Mouse (Mus musculus) bone marrow macrophage, adult 2 months (primary cell): ENCODE data around the gene Ruvbl2.
A peak's percentile ranks its signal among the peaks of the same experiment; 100 is the strongest.

Experiments
- CTCF ChIP-seq: IDR thresholded peaks from 2 replicates; pipeline ENCODE4 v1.5.1; 2012; ENCODE audit warnings: low read depth, mild to moderate bottlenecking, low read length, moderate library complexity
- POLR2A ChIP-seq: IDR thresholded peaks from 2 replicates; pipeline ENCODE4 v1.6.1; 2012; ENCODE audit warnings: mild to moderate bottlenecking, low read depth, low read length, borderline replicate concordance

- TF ChIP-seq POLR2A, result no peak
- peak; percentile 54 for TF ChIP-seq CTCF
Observed at GRCm38 (mm10) chr7:45451344-45451982, 13.6 kb upstream of the Ruvbl2 start.
